Mouse (Mus musculus) MEL (cell line): ENCODE data around the gene Hoxc6. TPM values are rescaled to one million over a fixed set of nuclear protein-coding genes. Genes with fewer than 3 reads are reported as not detected.

Source experiments
- DNase-seq: peaks from one replicate; pipeline ENCODE4 v3.0.0; 2011; ENCODE audit warnings: low read depth, low spot score
- H3K27ac ChIP-seq: 2 replicates; pipeline ENCODE4 v1.5.1; 2012; ENCODE audit warnings: low read depth, mild to moderate bottlenecking, control low read depth, low read length, moderate library complexity; ENCODE audit not compliant: control insufficient read depth
- H3K27me3 ChIP-seq, 2 experiments: fragments of 150-350 bp in 1 of 2; sonication (generic) in 1 of 2; 2 replicates each; pipeline ENCODE4 v1.6.1; 2012; ENCODE audit warnings: low read length in 2 of 2, mild to moderate bottlenecking in 2 of 2, improper control_type of control experiment in 1 of 2, moderate library complexity in 1 of 2; ENCODE audit not compliant: insufficient read depth in 2 of 2, control insufficient read depth in 1 of 2
- H3K36me3 ChIP-seq, 2 experiments: 2 replicates each; pipeline ENCODE4 v1.6.1; 2012 to 2014; ENCODE audit warnings: low read length in 2 of 2, improper control_type of control experiment in 1 of 2, inconsistent platforms in 1 of 2, mild to moderate bottlenecking in 1 of 2; ENCODE audit not compliant: insufficient read depth in 2 of 2, control insufficient read depth in 1 of 2
- H3K4me1 ChIP-seq, 2 experiments: fragments of 150-350 bp in 1 of 2; sonication (generic) in 1 of 2; 2 replicates each; pipeline ENCODE4 v1.6.1; 2012; ENCODE audit warnings: low read length in 2 of 2, improper control_type of control experiment in 1 of 2, mild to moderate bottlenecking in 1 of 2; ENCODE audit not compliant: insufficient read depth in 2 of 2, control insufficient read depth in 1 of 2
- H3K4me3 ChIP-seq, 2 experiments: fragments of 150-350 bp in 1 of 2; sonication (generic) in 1 of 2; 2 replicates each; pipeline ENCODE4 v1.5.1; 2012; ENCODE audit warnings: low read depth in 2 of 2, low read length in 2 of 2, mild to moderate bottlenecking in 2 of 2, moderate library complexity in 2 of 2, control low read depth in 1 of 2, improper control_type of control experiment in 1 of 2; ENCODE audit not compliant: control insufficient read depth in 1 of 2, insufficient read depth in 1 of 2
- H3K79me2 ChIP-seq: 2 replicates; pipeline ENCODE4 v1.6.1; 2012; ENCODE audit warnings: mild to moderate bottlenecking, low read length, moderate library complexity; ENCODE audit not compliant: control insufficient read depth, poor library complexity, insufficient read depth
- H3K9ac ChIP-seq: 2 replicates; pipeline ENCODE4 v1.6.1; 2012; ENCODE audit warnings: low read depth, mild to moderate bottlenecking, control low read depth, low read length, moderate library complexity; ENCODE audit not compliant: control insufficient read depth, poor library complexity, severe bottlenecking
- H3K9me3 ChIP-seq: fragments of 150-350 bp; sonication (generic); replicated peaks from 2 replicates; pipeline ENCODE4 v1.6.1; 2012; ENCODE audit warnings: mild to moderate bottlenecking, low read length, improper control_type of control experiment, moderate library complexity; ENCODE audit not compliant: insufficient read depth
- BHLHE40 ChIP-seq: IDR thresholded peaks from 2 replicates; pipeline ENCODE4 v1.6.1; 2012; ENCODE audit warnings: low read depth, mild to moderate bottlenecking, inconsistent platforms, low read length, improper control_type of control experiment, borderline replicate concordance
- CHD2 ChIP-seq: IDR thresholded peaks from 2 replicates; pipeline ENCODE4 v1.6.1; 2011; ENCODE audit warnings: low read length, improper control_type of control experiment
- CTCF ChIP-seq, 3 experiments: IDR thresholded peaks in 2 of 3; conservative IDR thresholded peaks in 1 of 3; 2 replicates each; pipeline ENCODE4 v1.5.1; 2011 to 2012; ENCODE audit warnings: low read length in 3 of 3, low read depth in 2 of 3, mild to moderate bottlenecking in 2 of 3, improper control_type of control experiment in 1 of 3, inconsistent platforms in 1 of 3, mixed read lengths in 1 of 3, moderate library complexity in 1 of 3; ENCODE audit not compliant: control insufficient read depth in 1 of 3, insufficient read depth in 1 of 3, poor library complexity in 1 of 3, severe bottlenecking in 1 of 3
- EP300 ChIP-seq, 2 experiments: IDR thresholded peaks; 2 replicates each; pipeline ENCODE4 v1.6.1; 2011; ENCODE audit warnings: improper control_type of control experiment in 2 of 2, low read length in 2 of 2, low read depth in 1 of 2, mild to moderate bottlenecking in 1 of 2
- ETS1 ChIP-seq: IDR thresholded peaks from 2 replicates; pipeline ENCODE4 v1.6.1; 2012; ENCODE audit warnings: low read depth, mild to moderate bottlenecking, inconsistent platforms, low read length, improper control_type of control experiment, moderate library complexity
- GABPA ChIP-seq: IDR thresholded peaks from 2 replicates; pipeline ENCODE4 v1.6.1; 2012; ENCODE audit warnings: low read depth, mild to moderate bottlenecking, inconsistent platforms, low read length, improper control_type of control experiment, moderate library complexity
- MAFK ChIP-seq: IDR thresholded peaks from 2 replicates; pipeline ENCODE4 v1.6.1; 2011; ENCODE audit warnings: low read depth, mild to moderate bottlenecking, low read length, improper control_type of control experiment, borderline replicate concordance
- MEF2A ChIP-seq: IDR thresholded peaks from 2 replicates; pipeline ENCODE4 v1.6.1; 2014; ENCODE audit warnings: low read depth, mild to moderate bottlenecking, inconsistent platforms, low read length, improper control_type of control experiment; ENCODE audit not compliant: poor library complexity, insufficient replicate concordance, severe bottlenecking; ENCODE audit errors: extremely low read depth
- MXI1 ChIP-seq: IDR thresholded peaks from 2 replicates; pipeline ENCODE4 v1.6.1; 2011; ENCODE audit warnings: mild to moderate bottlenecking, low read depth, low read length, improper control_type of control experiment
- NRF1 ChIP-seq: IDR thresholded peaks from 2 replicates; pipeline ENCODE4 v1.6.1; 2014; ENCODE audit warnings: low read depth, mild to moderate bottlenecking, inconsistent platforms, low read length, improper control_type of control experiment, moderate library complexity; ENCODE audit not compliant: poor library complexity, insufficient read depth, severe bottlenecking
- POLR2A ChIP-seq, 2 experiments: IDR thresholded peaks; 2 replicates each; pipeline ENCODE4 v1.6.1; 2011 to 2012; ENCODE audit warnings: low read length in 2 of 2, mild to moderate bottlenecking in 2 of 2, control low read depth in 1 of 2, improper control_type of control experiment in 1 of 2, low read depth in 1 of 2, moderate library complexity in 1 of 2; ENCODE audit not compliant: control insufficient read depth in 1 of 2, insufficient read depth in 1 of 2, poor library complexity in 1 of 2
- RAD21 ChIP-seq: IDR thresholded peaks from 2 replicates; pipeline ENCODE4 v1.6.1; 2011; ENCODE audit warnings: mild to moderate bottlenecking, low read depth, low read length, improper control_type of control experiment
- SIN3A ChIP-seq: IDR thresholded peaks from 2 replicates; pipeline ENCODE4 v1.6.1; 2012; ENCODE audit warnings: low read length, improper control_type of control experiment, inconsistent platforms
- TAL1 ChIP-seq: IDR thresholded peaks from 2 replicates; pipeline ENCODE4 v1.6.1; 2012; ENCODE audit warnings: mild to moderate bottlenecking, inconsistent platforms, low read length, moderate library complexity, mixed read lengths
- TCF12 ChIP-seq: IDR thresholded peaks from 2 replicates; pipeline ENCODE4 v1.6.1; 2014; ENCODE audit warnings: low read depth, mild to moderate bottlenecking, inconsistent platforms, low read length, improper control_type of control experiment, moderate library complexity
- USF2 ChIP-seq, 2 experiments: IDR thresholded peaks; 2 replicates each; pipeline ENCODE4 v1.6.1; 2011 to 2012; ENCODE audit warnings: improper control_type of control experiment in 2 of 2, low read length in 2 of 2, borderline replicate concordance in 1 of 2, inconsistent platforms in 1 of 2, low read depth in 1 of 2, mild to moderate bottlenecking in 1 of 2; ENCODE audit not compliant: insufficient read depth in 1 of 2
- ZC3H11A ChIP-seq: IDR thresholded peaks from 2 replicates; pipeline ENCODE4 v1.6.1; 2012; ENCODE audit warnings: low read depth, mild to moderate bottlenecking, inconsistent platforms, low read length, improper control_type of control experiment
- ZKSCAN1 ChIP-seq: IDR thresholded peaks from 2 replicates; pipeline ENCODE4 v1.6.1; 2012; ENCODE audit warnings: low read depth, mild to moderate bottlenecking, inconsistent platforms, low read length, improper control_type of control experiment, moderate library complexity
- ZMIZ1 ChIP-seq: IDR thresholded peaks from 2 replicates; pipeline ENCODE4 v1.6.1; 2012; ENCODE audit warnings: low read depth, mild to moderate bottlenecking, inconsistent platforms, low read length, improper control_type of control experiment, moderate library complexity
- polyA plus RNA-seq, 2 experiments: library from polyadenylated mRNA; stranded (reverse) in 1 of 2; unstranded in 1 of 2; fragments of >175 nt in 1 of 2; fragments of >200 nt in 1 of 2; gene quantifications; 2 replicates each; pipeline versions ENCODE4 v1.2.1 to v1.2.4; 2012; ENCODE audit warnings: low replicate concordance in 2 of 2, low read depth in 1 of 2; ENCODE audit not compliant: insufficient read length in 2 of 2, insufficient read depth in 1 of 2, missing spikeins in 1 of 2
- total RNA-seq: library from RNA; depleted of rRNA; stranded (reverse); fragments of 300-350 nt; gene quantifications from 2 replicates; pipeline ENCODE4 v1.2.3, GENCODE M21; 2012

Hoxc6 gene
- total and polyA plus RNA-seq, 3 experiments, result 2.3 to 9.4 TPM; not detected in 1

DNA sequence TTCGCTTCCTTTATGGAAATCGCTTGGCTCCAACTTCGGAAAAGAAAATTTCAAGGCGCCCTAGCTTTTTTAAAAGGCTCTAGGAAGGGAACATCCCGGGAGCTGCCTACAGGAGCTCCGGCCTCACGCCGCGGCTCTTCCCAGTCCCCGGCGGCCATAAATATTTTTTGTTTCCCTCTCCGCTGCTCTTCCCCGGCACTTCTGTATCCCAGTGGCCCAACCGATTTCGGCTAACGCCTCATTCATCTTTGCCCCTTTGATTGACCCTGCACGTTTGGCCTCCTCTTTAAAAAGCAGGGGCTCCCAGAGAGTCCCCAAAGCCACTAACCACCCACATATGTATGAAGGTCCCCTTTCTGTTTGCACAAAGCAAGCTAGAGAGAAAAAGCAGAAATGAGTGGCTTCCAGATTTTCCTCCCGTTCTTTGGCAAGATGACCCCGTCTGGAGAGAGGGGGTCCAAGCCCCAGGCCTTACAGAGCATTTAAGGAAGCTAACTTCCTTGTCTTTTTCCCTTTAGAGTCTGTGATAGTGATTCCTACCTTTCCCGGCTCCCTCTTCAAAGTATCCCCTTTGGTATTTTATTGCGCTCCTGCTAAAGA, 61.4 kb downstream of the Hoxc6 start:
- no peak overlapping the region for H3K9ac ChIP-seq
- H3K27me3 ChIP-seq, result no peaks in the 10 kb centered on the region
- H3K36me3 ChIP-seq, result no peaks in the 10 kb centered on the region
- no peaks in the 10 kb centered on the region for H3K79me2 ChIP-seq
- TF ChIP-seq CHD2 (no peak), ETS1 (no peak), TCF12 (no peak)
- TF ChIP-seq, all 39 proteins: peak for 0
- Histone ChIP-seq H3K9me3 (no peaks in the 10 kb centered on the region), H3K4me1 (no peaks in the 10 kb centered on the region), H3K4me3 (no peak overlapping the region), H3K27ac (no peak overlapping the region)
- no peak for DNase-seq

GRCm38 (mm10) chr15:103060021-103060340, 61.9 kb downstream of the Hoxc6 start:
- Histone ChIP-seq H3K9me3 (no peaks in the 10 kb centered on the region), H3K27me3 (no peaks in the 10 kb centered on the region), H3K4me1 (no peaks in the 10 kb centered on the region), H3K9ac (no peak overlapping the region), H3K4me3 (no peak overlapping the region), H3K79me2 (no peaks in the 10 kb centered on the region), H3K27ac (no peak overlapping the region), H3K36me3 (no peaks in the 10 kb centered on the region)
- TF ChIP-seq GABPA (no peak), ZKSCAN1 (no peak), POLR2A (IDR thresholded peaks at IDR 0.05; ENCODE audit: control insufficient read depth in 1 of 2, insufficient read depth in 1 of 2, low read depth in 1 of 2, low read length in 2 of 2, poor library complexity in 1 of 2) (no peak), MEF2A (no peak), SIN3A (no peak), TAL1 (no peak), ZMIZ1 (no peak), NRF1 (no peak), MAFK (no peak), BHLHE40 (no peak), ZC3H11A (no peak), MXI1 (no peak), CTCF (IDR thresholded peaks at IDR 0.05 in 2 of 3, conservative IDR thresholded peaks at IDR 0.05 in 1 of 3; ENCODE audit: control insufficient read depth in 1 of 3, insufficient read depth in 1 of 3, low read depth in 2 of 3, low read length in 3 of 3, poor library complexity in 1 of 3, severe bottlenecking in 1 of 3) (no peak), USF2 (IDR thresholded peaks at IDR 0.05; ENCODE audit: borderline replicate concordance in 1 of 2, insufficient read depth in 1 of 2, low read depth in 1 of 2, low read length in 2 of 2) (no peak), RAD21 (no peak), EP300 (IDR thresholded peaks at IDR 0.05; ENCODE audit: low read depth in 1 of 2, low read length in 2 of 2) (no peak), CHD2 (no peak)
- DNase-seq, result no peak
